Mouse (Mus musculus) CH12.LX (cell line): Measurements from ENCODE around the gene Stk31. TPM values are rescaled to one million over a fixed set of nuclear protein-coding genes. Genes with fewer than 3 reads are reported as not detected.

Experiments used
- DNase-seq: peaks from one replicate; pipeline ENCODE4 v3.0.0-alpha.2; 2013; ENCODE audit errors: extremely low read depth
- H3K27ac ChIP-seq: 2 replicates; pipeline ENCODE4 v1.5.1; 2012; ENCODE audit warnings: low read depth, mild to moderate bottlenecking, control low read depth, moderate library complexity; ENCODE audit not compliant: insufficient read depth
- H3K27me3 ChIP-seq: replicated peaks from 2 replicates; pipeline ENCODE3; 2012; ENCODE audit warnings: inconsistent platforms
- H3K36me3 ChIP-seq, 2 experiments: replicated peaks in 1 of 2; 2 replicates each; pipeline versions ENCODE3 to v1.6.1; 2012; ENCODE audit warnings: inconsistent platforms in 1 of 2, low read length in 1 of 2, mild to moderate bottlenecking in 1 of 2, mixed read lengths in 1 of 2, moderate library complexity in 1 of 2; ENCODE audit not compliant: control insufficient read depth in 1 of 2, insufficient read depth in 1 of 2
- H3K4me1 ChIP-seq, 2 experiments: 2 replicates each; pipeline ENCODE4 v1.6.1; 2012; ENCODE audit warnings: inconsistent platforms in 1 of 2, moderate library complexity in 1 of 2; ENCODE audit not compliant: insufficient read depth in 2 of 2, control insufficient read depth in 1 of 2
- H3K4me2 ChIP-seq: 2 replicates; pipeline ENCODE4 v1.6.1; 2012; ENCODE audit warnings: low read depth, mild to moderate bottlenecking, control low read depth; ENCODE audit not compliant: poor library complexity, insufficient read depth, severe bottlenecking
- H3K4me3 ChIP-seq, 3 experiments: fragments of 150-350 bp in 1 of 3; sonication (generic) in 1 of 3; replicated peaks in 1 of 3; 2 replicates each; pipeline versions ENCODE3 to v1.5.1; 2011 to 2012; ENCODE audit warnings: low read depth in 2 of 3, low read length in 2 of 3, mild to moderate bottlenecking in 2 of 3, moderate library complexity in 2 of 3, control low read depth in 1 of 3, improper control_type of control experiment in 1 of 3, inconsistent platforms in 1 of 3, mixed read lengths in 1 of 3; ENCODE audit not compliant: poor library complexity in 1 of 3
- H3K79me2 ChIP-seq: replicated peaks from 2 replicates; pipeline ENCODE4 v1.6.1; 2012; ENCODE audit warnings: mild to moderate bottlenecking, moderate library complexity; ENCODE audit not compliant: control insufficient read depth, poor library complexity, insufficient read depth, severe bottlenecking; ENCODE audit errors: extremely low read depth
- H3K9ac ChIP-seq: 2 replicates; pipeline ENCODE4 v1.6.1; 2012; ENCODE audit warnings: low read depth, mild to moderate bottlenecking, control low read depth, moderate library complexity; ENCODE audit not compliant: insufficient read depth
- H3K9me3 ChIP-seq: replicated peaks from 2 replicates; pipeline ENCODE3; 2012; ENCODE audit warnings: low read length, inconsistent platforms, mixed read lengths
- CHD1 ChIP-seq: IDR thresholded peaks from 2 replicates; pipeline ENCODE4 v1.6.1; 2012; ENCODE audit warnings: low read depth, low read length, improper control_type of control experiment, inconsistent platforms
- EP300 ChIP-seq: IDR thresholded peaks from 2 replicates; pipeline ENCODE4 v1.6.1; 2011; ENCODE audit warnings: low read length, improper control_type of control experiment
- ETS1 ChIP-seq: conservative IDR thresholded peaks from 2 replicates; pipeline ENCODE4 v1.6.1; 2012; ENCODE audit warnings: low read depth, mild to moderate bottlenecking, inconsistent platforms, low read length, improper control_type of control experiment, moderate library complexity
- HCFC1 ChIP-seq: IDR thresholded peaks from 2 replicates; pipeline ENCODE4 v1.6.1; 2012; ENCODE audit warnings: low read depth, mild to moderate bottlenecking, inconsistent platforms, low read length, improper control_type of control experiment
- IRF4 ChIP-seq: IDR thresholded peaks from 2 replicates; pipeline ENCODE4 v1.6.1; 2014; ENCODE audit warnings: low read depth, mild to moderate bottlenecking, inconsistent platforms, low read length, improper control_type of control experiment
- KAT2A ChIP-seq: IDR thresholded peaks from 2 replicates; pipeline ENCODE4 v1.6.1; 2012; ENCODE audit warnings: low read length, improper control_type of control experiment, inconsistent platforms; ENCODE audit not compliant: insufficient replicate concordance
- MAFK ChIP-seq: IDR thresholded peaks from 2 replicates; pipeline ENCODE4 v1.6.1; 2011; ENCODE audit warnings: low read length, improper control_type of control experiment; ENCODE audit not compliant: insufficient replicate concordance
- MAX ChIP-seq: IDR thresholded peaks from 2 replicates; pipeline ENCODE4 v1.6.1; 2011; ENCODE audit warnings: low read length, improper control_type of control experiment
- MEF2A ChIP-seq: IDR thresholded peaks from 2 replicates; pipeline ENCODE4 v1.6.1; 2014; ENCODE audit warnings: low read depth, mild to moderate bottlenecking, inconsistent platforms, low read length, improper control_type of control experiment, borderline replicate concordance
- MXI1 ChIP-seq: IDR thresholded peaks from 2 replicates; pipeline ENCODE4 v1.6.1; 2011; ENCODE audit warnings: mild to moderate bottlenecking, low read depth, low read length, improper control_type of control experiment
- NRF1 ChIP-seq: IDR thresholded peaks from 2 replicates; pipeline ENCODE4 v1.6.1; 2014; ENCODE audit warnings: low read depth, mild to moderate bottlenecking, inconsistent platforms, low read length, improper control_type of control experiment, moderate library complexity
- PAX5 ChIP-seq: IDR thresholded peaks from 2 replicates; pipeline ENCODE4 v1.6.1; 2012; ENCODE audit warnings: low read length, inconsistent platforms, mixed read lengths
- POLR2A ChIP-seq: IDR thresholded peaks from 2 replicates; pipeline ENCODE4 v1.6.1; 2011; ENCODE audit warnings: low read depth, mild to moderate bottlenecking, improper control_type of control experiment, low read length
- RCOR1 ChIP-seq: conservative IDR thresholded peaks from 2 replicates; pipeline ENCODE4 v1.6.1; 2012; ENCODE audit warnings: low read depth, mild to moderate bottlenecking, inconsistent platforms, low read length, improper control_type of control experiment
- SIN3A ChIP-seq: IDR thresholded peaks from 2 replicates; pipeline ENCODE4 v1.6.1; 2012; ENCODE audit warnings: low read length, improper control_type of control experiment, inconsistent platforms
- TBP ChIP-seq: conservative IDR thresholded peaks from 2 replicates; pipeline ENCODE4 v1.6.1; 2011; ENCODE audit warnings: low read depth, low read length, improper control_type of control experiment
- TCF12 ChIP-seq: IDR thresholded peaks from 2 replicates; pipeline ENCODE4 v1.6.1; 2014; ENCODE audit warnings: low read depth, mild to moderate bottlenecking, inconsistent platforms, low read length, improper control_type of control experiment
- UBTF ChIP-seq: IDR thresholded peaks from 2 replicates; pipeline ENCODE4 v1.6.1; 2012; ENCODE audit warnings: low read depth, mild to moderate bottlenecking, inconsistent platforms, low read length, improper control_type of control experiment, moderate library complexity
- USF2 ChIP-seq: conservative IDR thresholded peaks from 2 replicates; pipeline ENCODE4 v1.6.1; 2011; ENCODE audit warnings: low read depth, low read length, improper control_type of control experiment
- dilution Hi-C: fragments of 300-500 bp; cut with MboI; formaldehyde crosslinking; loops from 2 replicates; pipeline ENCODE4 v1.14.3; 2020; ENCODE audit warnings: low sequenced_read_pairs; ENCODE audit not compliant: extremely low pct_unique_long_range_greater_than_20kb, extremely low pct_ligation_motif_present
- in situ Hi-C: fragments of 300-500 bp; cut with MboI; formaldehyde crosslinking; loops from 3 replicates; pipeline ENCODE4 v1.14.3; 2019; ENCODE audit warnings: low sequenced_read_pairs, low pct_ligation_motif_present, low pct_unique_long_range_greater_than_20kb, mixed read lengths
- polyA plus RNA-seq: library from polyadenylated mRNA; unstranded; fragments of >175 nt; gene quantifications from 2 replicates; pipeline ENCODE4 v1.2.1, GENCODE M21; 2012; ENCODE audit warnings: low read depth; ENCODE audit not compliant: insufficient read length
- total RNA-seq, 2 experiments: library from RNA; depleted of rRNA; stranded (reverse); fragments of 300-350 nt in 1 of 2; fragments of >200 nt in 1 of 2; gene quantifications; 2 replicates each; pipeline ENCODE4 v1.2.3; 2012 to 2014

The Stk31 gene
- total RNA-seq (2012; rRNA removed) (not detected in 2 replicates), total RNA-seq (2014; rRNA removed) (not detected in 2 replicates), polyA plus RNA-seq (not detected in 2 replicates)

DNA sequence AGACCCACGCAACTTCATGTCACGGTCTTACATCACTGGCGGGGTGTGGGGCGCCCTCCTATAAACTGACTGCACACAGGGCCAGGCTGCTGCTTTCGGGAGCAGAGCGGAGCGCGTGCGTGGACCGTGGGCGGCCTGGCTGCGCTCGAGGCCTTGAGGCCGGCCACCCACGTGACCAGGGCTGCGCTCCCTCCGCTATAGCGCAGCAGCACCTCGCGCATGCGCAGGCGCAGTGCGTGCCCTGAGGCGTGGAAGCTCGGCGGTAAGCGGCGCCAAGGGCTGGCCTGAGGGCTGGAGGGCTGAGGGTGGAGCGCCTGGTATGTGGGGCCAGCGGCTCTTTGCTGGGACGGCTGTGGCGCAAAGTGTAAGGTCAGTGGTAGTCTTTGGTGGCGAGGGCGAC, at the start of gene Stk31:
TSS of gene Stk31 (plus strand) at position 289 of the 400 bp plus-strand sequence.
- in situ Hi-C loops: loop anchor here (10.0 kb wide), 2 partner anchors 141 to 391 kb away; no protein-coding TSS in a partner anchor
- dilution Hi-C loops: no loop called here

DNA sequence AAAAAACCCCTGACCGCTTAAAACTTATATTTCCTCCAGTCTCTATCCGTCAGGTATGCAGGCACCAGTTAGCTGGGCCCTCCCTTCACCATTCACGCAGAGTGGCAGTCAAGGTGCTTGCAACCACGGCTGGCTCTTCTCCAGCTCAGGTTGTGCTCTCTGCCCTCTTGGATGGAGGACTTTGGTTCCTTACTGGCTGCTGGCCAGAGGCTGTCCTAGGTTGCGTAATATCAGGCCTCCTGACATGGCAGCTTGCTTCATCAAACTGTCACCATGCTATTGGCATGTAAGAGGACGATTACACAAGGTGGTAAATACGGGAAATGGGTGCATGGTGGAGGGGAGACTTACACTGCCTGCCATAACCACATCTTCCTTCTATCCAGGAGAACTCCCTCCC, 45.6 kb upstream of the Stk31 start:
- no peak overlapping the region for H3K4me3 ChIP-seq
- dilution Hi-C loops (no loop called here), in situ Hi-C loops (no loop called here)
- TF ChIP-seq ETS1 (no peak), MAFK (no peak), MEF2A (no peak), IRF4 (no peak), NRF1 (no peak), PAX5 (no peak), CHD1 (no peak), MAX (no peak), UBTF (no peak), POLR2A (no peak), HCFC1 (no peak), USF2 (no peak), KAT2A (no peak), SIN3A (no peak), EP300 (no peak), MXI1 (no peak), TCF12 (no peak), RCOR1 (no peak)
- H3K4me2 ChIP-seq: no peak overlapping the region
- no peak overlapping the region for H3K27ac ChIP-seq
- no peak overlapping the region for H3K9ac ChIP-seq
- no peak for DNase-seq
- no peaks in the 10 kb centered on the region for H3K27me3 ChIP-seq
- H3K9me3 ChIP-seq: no peaks in the 10 kb centered on the region
- peaks cover 0 to 3% of the 10 kb centered on the region in 2 experiments; a peak in 1 of 4 replicates for H3K4me1 ChIP-seq
- no peaks in the 10 kb centered on the region for H3K36me3 ChIP-seq
- H3K79me2 ChIP-seq: no peaks in the 10 kb centered on the region

More for the DNA sequence above, at the start of gene Stk31:
- DNase-seq: no peak
- no peaks in the 10 kb centered on the region for H3K79me2 ChIP-seq
- peaks cover 0 to 4% of the 10 kb centered on the region in 2 experiments; a peak in 1 of 4 replicates for H3K4me1 ChIP-seq
- no peak within 1 kb of the TSS for H3K27ac ChIP-seq
- H3K9ac ChIP-seq: no peak within 1 kb of the TSS
- H3K36me3 ChIP-seq: no peaks in the 10 kb centered on the region
- no peaks in the 10 kb centered on the region for H3K27me3 ChIP-seq
- peaks cover 2% of the 10 kb centered on the region for H3K9me3 ChIP-seq
- no peak within 1 kb of the TSS for H3K4me3 ChIP-seq
- H3K4me2 ChIP-seq: no peak within 1 kb of the TSS
- TF ChIP-seq UBTF (no peak), TBP (no peak)
